Mouse (Mus musculus) G1E (cell line): ENCODE data around the gene Gm42906.

ENCODE experiments used
- CTCF ChIP-seq: IDR thresholded peaks from 2 replicates; pipeline ENCODE4 v1.5.1; 2012; ENCODE audit warnings: low read depth, low read length, inconsistent platforms, mixed read lengths
- GATA1 ChIP-seq: IDR thresholded peaks from 2 replicates; pipeline ENCODE4 v1.6.1; 2012; ENCODE audit warnings: borderline replicate concordance, low read length, inconsistent platforms, mixed read lengths
- GATA2 ChIP-seq: IDR thresholded peaks from 2 replicates; pipeline ENCODE4 v1.6.1; 2012; ENCODE audit warnings: low read depth, low read length, inconsistent platforms, borderline replicate concordance
- POLR2AphosphoS5 ChIP-seq: IDR thresholded peaks from 2 replicates; pipeline ENCODE4 v1.6.1; 2012; ENCODE audit warnings: low read depth, low read length, inconsistent platforms; ENCODE audit not compliant: insufficient replicate concordance
- TAL1 ChIP-seq: conservative IDR thresholded peaks from 2 replicates; pipeline ENCODE4 v1.6.1; 2012; ENCODE audit warnings: low read depth, low read length, inconsistent platforms, mixed read lengths

DNA sequence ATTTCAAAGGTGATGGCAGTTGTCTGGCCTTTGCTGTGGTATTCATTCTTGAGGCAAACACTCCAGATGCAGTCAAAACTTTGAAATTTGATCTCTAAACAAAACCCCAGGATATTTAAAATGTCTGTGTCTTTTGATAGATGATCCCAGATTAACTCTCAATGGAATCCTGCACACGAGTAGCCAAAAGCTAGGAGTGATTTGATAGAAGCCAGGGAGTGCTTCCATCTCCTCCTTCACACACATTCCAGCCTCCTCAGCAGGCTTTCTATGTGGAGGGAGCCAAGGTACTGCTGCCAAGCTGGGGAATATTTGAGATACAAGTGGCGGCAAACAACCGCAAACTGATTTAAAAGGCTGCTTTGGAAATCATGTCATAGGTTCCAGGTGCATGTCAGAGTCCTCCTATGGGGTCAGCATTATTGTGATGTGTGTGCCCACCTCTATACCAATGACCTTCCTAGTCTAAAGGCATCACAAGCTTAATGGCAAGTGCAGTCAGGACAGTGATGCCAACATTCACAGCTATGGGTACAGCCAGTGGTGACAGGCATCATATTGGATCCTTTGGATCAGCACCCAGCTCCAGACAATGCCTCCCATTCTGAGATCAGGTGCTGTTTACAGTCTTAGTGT lies 234.0 kb downstream of the Gm42906 start:
- TF ChIP-seq CTCF: no peak
- TF ChIP-seq TAL1: no peak
- TF ChIP-seq GATA1: no peak
- no peak for TF ChIP-seq POLR2AphosphoS5
- TF ChIP-seq GATA2: no peak
